Mouse (Mus musculus) heart, adult 2 months (tissue): ENCODE measurements at regions not wholly inside any gene's neighbourhood (a gene's known extent, or its start where the extent isn't known, plus 50 kb on each side); places are given as distances from the start of the nearest gene placed in this dataset.

ENCODE experiments used
- CTCF ChIP-seq: fragments of 200-600 bp; IDR thresholded peaks from 2 replicates; pipeline ENCODE4 v1.8.1; 2022; ENCODE audit warnings: antibody characterized with exemption, mild to moderate bottlenecking, moderate library complexity
- EP300 ChIP-seq: fragments of 200-500 bp; IDR thresholded peaks from 2 replicates; pipeline ENCODE4 v1.6.1; 2011; ENCODE audit warnings: low read depth, low read length, control low read depth; ENCODE audit not compliant: insufficient read depth

DNA sequence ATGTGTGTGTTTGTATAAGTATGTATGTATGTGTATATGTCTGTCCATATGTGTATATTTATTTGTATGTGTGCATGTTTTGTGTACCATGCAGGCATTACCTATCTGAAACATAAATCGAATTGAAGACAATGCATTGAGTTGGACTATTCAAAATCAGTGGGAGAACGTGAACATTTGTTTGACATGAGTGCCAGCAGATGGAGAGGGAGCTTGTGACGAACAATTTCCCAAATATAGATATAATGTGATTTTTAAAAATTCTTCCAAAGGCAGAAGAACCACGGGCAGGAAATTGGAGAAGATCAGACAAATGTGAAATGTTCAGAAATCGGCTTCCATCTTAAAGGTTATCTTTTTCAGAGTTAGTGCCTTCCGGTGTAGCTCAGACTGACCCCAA, 59.1 kb upstream of the Actr3 start:
- TF ChIP-seq CTCF (no peak), EP300 (no peak)
